Mouse (Mus musculus): ENCODE measurements around the gene Cyp2j12.

DNA sequence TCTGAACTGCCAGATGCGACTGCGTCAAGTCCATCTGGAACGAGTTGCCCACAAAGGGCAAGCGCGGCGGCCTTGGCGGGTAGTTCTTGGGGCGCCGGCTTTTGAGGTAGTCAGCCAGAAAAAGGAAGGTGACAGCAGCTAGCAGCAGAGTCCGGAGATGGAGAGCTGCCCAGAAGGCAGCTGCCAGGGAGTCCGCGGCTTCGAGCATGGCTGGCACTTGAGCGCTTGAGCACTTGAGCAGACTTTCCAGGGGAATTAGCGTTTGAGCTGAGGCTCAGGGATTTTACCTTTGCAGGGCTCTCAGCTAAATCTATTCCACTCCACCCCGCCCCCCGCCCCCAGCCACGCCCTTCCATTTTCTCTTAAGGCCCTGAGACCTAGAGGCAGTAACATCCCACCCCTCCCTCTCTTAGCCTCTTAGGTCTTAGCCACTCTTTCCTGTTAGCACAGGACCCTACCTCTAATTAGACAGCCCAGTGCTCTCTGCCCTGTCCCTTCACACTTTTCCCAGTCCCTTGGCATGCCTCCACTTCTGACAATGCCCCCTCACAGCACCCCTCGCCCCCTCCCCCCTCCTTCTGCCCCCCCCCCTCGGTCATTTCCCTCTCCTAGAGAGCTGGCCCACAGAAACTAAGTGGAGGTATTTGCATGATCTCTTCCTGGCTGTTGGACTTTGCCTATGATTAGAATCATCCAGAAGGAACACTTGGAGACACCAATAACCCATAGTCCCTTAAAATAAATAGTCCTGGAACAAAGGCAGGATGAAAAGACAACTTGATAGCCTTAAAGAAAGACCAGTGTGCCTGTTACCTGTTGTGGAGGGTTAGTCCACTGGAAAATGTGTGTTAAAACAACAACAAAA, 63.5 kb downstream of the Cyp2j12 start, which contains the start of gene Cyp2j13:
- TF ChIP-seq CTCF (IDR thresholded peaks at IDR 0.05) (no peak), EP300 (IDR thresholded peaks at IDR 0.05) (no peak)

All from lung, postnatal 0 days (tissue).